Comparison of ENCODE assay signal across 14 mouse cellular contexts in the genomic region with DNA sequence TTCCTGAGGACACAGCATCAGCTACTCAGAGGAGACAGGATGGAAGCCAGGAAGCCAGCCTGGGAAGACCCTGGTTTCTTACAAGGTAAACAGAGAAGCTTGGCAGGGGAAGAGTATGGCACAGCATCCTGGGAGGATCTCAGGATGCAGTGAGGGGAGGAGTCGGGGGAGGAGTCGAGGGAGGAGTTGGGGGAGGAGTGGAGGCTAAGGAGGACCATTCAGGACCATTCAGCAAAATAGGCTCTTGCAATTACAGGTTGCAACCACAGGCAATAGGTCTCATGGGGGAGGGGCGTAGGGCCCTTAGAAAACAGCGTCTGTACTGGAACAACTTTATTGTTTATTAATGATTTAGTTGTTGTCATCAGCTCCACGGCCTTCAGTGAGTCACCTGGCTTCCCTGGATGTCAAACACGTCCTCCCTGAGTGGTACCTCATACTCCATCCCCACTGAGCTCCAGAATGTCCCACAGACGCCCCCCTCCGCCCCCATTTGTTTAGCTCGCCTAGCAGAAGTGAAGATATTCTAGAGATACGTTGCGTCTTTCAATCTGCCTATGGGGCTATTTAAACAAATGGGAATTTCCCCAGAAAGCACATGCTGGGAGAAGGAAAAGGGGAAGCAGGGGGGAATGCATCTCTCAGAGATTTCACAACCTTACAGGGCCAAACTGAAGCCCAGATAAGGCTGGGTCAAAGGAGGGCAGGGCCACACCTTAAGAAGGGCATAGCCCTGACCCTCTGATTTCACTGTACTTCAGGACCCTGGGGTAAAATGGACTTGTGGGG. TPM values are rescaled to one million over a fixed set of nuclear protein-coding genes. Genes with fewer than 3 reads are reported as not detected.
DNase-seq lines count a peak whose midpoint lies in the region; ATAC-seq and TF ChIP-seq lines count a peak whose summit lies in the region.
"Had no signal": no experiment of that assay in that cellular context is flagged by ENCODE, and none has a peak within 500 bp of the region (broad histone marks: within the 10 kb centered on the region; RNA-seq: fewer than 3 reads in every experiment).

No protein-coding gene starts in this region.

- no peak overlapping the region for H3K4me3 ChIP-seq in forebrain, embryonic 10.5 days
- no peak overlapping the region for H3K4me3 ChIP-seq in forebrain, embryonic 15.5 days
- H3K4me3 ChIP-seq in midbrain, embryonic 14.5 days (replicated peaks; ENCODE audit: low read depth, low read length) = no peak overlapping the region
- H3K4me3 ChIP-seq in midbrain, embryonic 11.5 days (ENCODE audit: low read depth, low read length) = no peak overlapping the region
- H3K4me3 ChIP-seq in stomach, postnatal 0 days (ENCODE audit: low read depth, low read length) = no peak overlapping the region
- H3K4me3 ChIP-seq in kidney, embryonic 16.5 days (ENCODE audit: low read length) = no peak overlapping the region
- H3K4me3 ChIP-seq: embryonic facial prominence, embryonic 12.5 days; left cerebral cortex, adult 2 months; neural tube, embryonic 13.5 days had no signal

- TF ChIP-seq EP300 in stomach, postnatal 0 days (optimal IDR thresholded peaks at IDR 0.05) = no peak

- no peaks in the 10 kb centered on the region for H3K9me3 ChIP-seq in forebrain, embryonic 10.5 days
- no peaks in the 10 kb centered on the region for H3K9me3 ChIP-seq in forebrain, embryonic 15.5 days
- no peaks in the 10 kb centered on the region for H3K9me3 ChIP-seq in midbrain, embryonic 14.5 days (ENCODE audit: control insufficient read depth, low read length)
- no peaks in the 10 kb centered on the region for H3K9me3 ChIP-seq in midbrain, embryonic 11.5 days (ENCODE audit: control insufficient read depth, low read length)
- H3K9me3 ChIP-seq in stomach, postnatal 0 days (ENCODE audit: control insufficient read depth, low read length) = no peaks in the 10 kb centered on the region
- H3K9me3 ChIP-seq in kidney, embryonic 16.5 days (ENCODE audit: low read length) = no peaks in the 10 kb centered on the region
- H3K9me3 ChIP-seq: embryonic facial prominence, embryonic 12.5 days; neural tube, embryonic 13.5 days had no signal

- no peaks in the 10 kb centered on the region for H3K36me3 ChIP-seq in forebrain, embryonic 10.5 days (replicated peaks)
- H3K36me3 ChIP-seq in forebrain, embryonic 15.5 days = no peaks in the 10 kb centered on the region
- no peaks in the 10 kb centered on the region for H3K36me3 ChIP-seq in midbrain, embryonic 14.5 days (ENCODE audit: control insufficient read depth, insufficient read depth, low read length)
- no peaks in the 10 kb centered on the region for H3K36me3 ChIP-seq in midbrain, embryonic 11.5 days (ENCODE audit: control insufficient read depth, insufficient read depth, low read length)
- no peaks in the 10 kb centered on the region for H3K36me3 ChIP-seq in stomach, postnatal 0 days (ENCODE audit: control insufficient read depth, insufficient read depth, low read length)
- H3K36me3 ChIP-seq in kidney, embryonic 16.5 days (ENCODE audit: insufficient read depth, low read length) = no peaks in the 10 kb centered on the region
- H3K36me3 ChIP-seq: embryonic facial prominence, embryonic 12.5 days; neural tube, embryonic 13.5 days had no signal

- DNase-seq in forebrain, embryonic 10.5 days (ENCODE audit: extremely low spot score, low spot score) = peak; percentile 44
- peak; percentile 8 for DNase-seq in midbrain, embryonic 14.5 days
- no peak for DNase-seq in midbrain, embryonic 11.5 days (ENCODE audit: low spot score, missing footprints)
- DNase-seq in forelimb bud, embryonic 11.5 days (ENCODE audit: low read depth, low spot score) = peak; percentile 10
- peak; percentile 45 for DNase-seq in stomach, postnatal 0 days (ENCODE audit: low spot score)
- no peak for DNase-seq in kidney, postnatal 10 days
- DNase-seq: adrenal gland, postnatal 10 days; gastrocnemius, postnatal 36 days; lung, embryonic 14.5 days had no signal

- peaks cover 38% of the 10 kb centered on the region for H3K27me3 ChIP-seq in forebrain, embryonic 10.5 days (ENCODE audit: poor library complexity, severe bottlenecking)
- no peaks in the 10 kb centered on the region for H3K27me3 ChIP-seq in forebrain, embryonic 15.5 days
- H3K27me3 ChIP-seq in midbrain, embryonic 14.5 days (ENCODE audit: control insufficient read depth, insufficient read depth, low read length) = no peaks in the 10 kb centered on the region
- no peaks in the 10 kb centered on the region for H3K27me3 ChIP-seq in midbrain, embryonic 11.5 days (ENCODE audit: control insufficient read depth, insufficient read depth, low read length)
- H3K27me3 ChIP-seq in stomach, postnatal 0 days (ENCODE audit: control insufficient read depth, insufficient read depth, low read length) = no peaks in the 10 kb centered on the region
- H3K27me3 ChIP-seq in kidney, embryonic 16.5 days (ENCODE audit: insufficient read depth, low read length) = no peaks in the 10 kb centered on the region

- TF ChIP-seq CTCF in stomach, postnatal 0 days (IDR thresholded peaks at IDR 0.05; ENCODE audit: low read depth) = no peak

- H3K4me2 ChIP-seq in forebrain, embryonic 15.5 days (replicated peaks) = no peak overlapping the region
- H3K4me2 ChIP-seq in midbrain, embryonic 14.5 days (ENCODE audit: low read length) = no peak overlapping the region
- H3K4me2 ChIP-seq in midbrain, embryonic 11.5 days = no peak overlapping the region
- no peak overlapping the region for H3K4me2 ChIP-seq in stomach, postnatal 0 days (replicated peaks; ENCODE audit: low read depth)
- no peak overlapping the region for H3K4me2 ChIP-seq in kidney, embryonic 16.5 days (replicated peaks; ENCODE audit: low read depth, low read length)
- H3K4me2 ChIP-seq: embryonic facial prominence, embryonic 12.5 days; lung, embryonic 14.5 days; neural tube, embryonic 13.5 days had no signal

- H3K27ac ChIP-seq in forebrain, embryonic 10.5 days = peak overlapping the region; percentile 81; the same call in 1 of the 2 replicates
- H3K27ac ChIP-seq in forebrain, embryonic 15.5 days (replicated peaks) = no peak overlapping the region
- H3K27ac ChIP-seq in midbrain, embryonic 14.5 days (replicated peaks; ENCODE audit: low read depth, low read length) = no peak overlapping the region
- no peak overlapping the region for H3K27ac ChIP-seq in midbrain, embryonic 11.5 days (ENCODE audit: low read depth, low read length)
- H3K27ac ChIP-seq in stomach, postnatal 0 days (replicated peaks) = no peak overlapping the region
- no peak overlapping the region for H3K27ac ChIP-seq in kidney, embryonic 16.5 days (ENCODE audit: low read length)
- H3K27ac ChIP-seq: embryonic facial prominence, embryonic 12.5 days; left cerebral cortex, adult 2 months had no signal

- WGBS in forebrain, embryonic 10.5 days = 50% methylated on average over 11 of the region's 11 CpGs
- WGBS in forebrain, embryonic 15.5 days = 53% methylated on average over 11 of the region's 11 CpGs
- WGBS in midbrain, embryonic 14.5 days = 49% methylated on average over 11 of the region's 11 CpGs
- WGBS in midbrain, embryonic 11.5 days = 53% methylated on average over 11 of the region's 11 CpGs
- WGBS in stomach, postnatal 0 days = 51% methylated on average over 11 of the region's 11 CpGs
- 42% methylated on average over 11 of the region's 11 CpGs for WGBS in kidney, embryonic 16.5 days

- H3K4me1 ChIP-seq in forebrain, embryonic 10.5 days = peaks cover 89% of the 10 kb centered on the region
- H3K4me1 ChIP-seq in forebrain, embryonic 15.5 days = peaks cover 48% of the 10 kb centered on the region
- H3K4me1 ChIP-seq in midbrain, embryonic 14.5 days (ENCODE audit: control insufficient read depth, insufficient read depth, low read length) = peaks cover 20% of the 10 kb centered on the region
- H3K4me1 ChIP-seq in midbrain, embryonic 11.5 days (ENCODE audit: control insufficient read depth, insufficient read depth, low read length) = peaks cover 46% of the 10 kb centered on the region
- no peaks in the 10 kb centered on the region; the same call in 1 of the 2 replicates for H3K4me1 ChIP-seq in stomach, postnatal 0 days (replicated peaks; ENCODE audit: control insufficient read depth, insufficient read depth)
- peaks cover 17% of the 10 kb centered on the region for H3K4me1 ChIP-seq in kidney, embryonic 16.5 days (ENCODE audit: insufficient read depth, low read length)

- no peak for ATAC-seq in forebrain, embryonic 15.5 days (replicated peaks)
- no peak for ATAC-seq in midbrain, embryonic 14.5 days (ENCODE audit: low FRiP score, low TSS enrichment)
- no peak for ATAC-seq in midbrain, embryonic 11.5 days (ENCODE audit: low FRiP score)
- ATAC-seq in stomach, postnatal 0 days (ENCODE audit: low FRiP score, low TSS enrichment) = 0 out of 2 replicates have a peak, but pooled peaks have one; percentile 29
- no peak for ATAC-seq in kidney, embryonic 16.5 days (ENCODE audit: low FRiP score, low TSS enrichment)

- H3K9ac ChIP-seq in forebrain, embryonic 15.5 days (replicated peaks) = no peak overlapping the region
- H3K9ac ChIP-seq in midbrain, embryonic 14.5 days (replicated peaks; ENCODE audit: low read length) = no peak overlapping the region
- no peak overlapping the region for H3K9ac ChIP-seq in midbrain, embryonic 11.5 days (ENCODE audit: low read length)
- no peak overlapping the region for H3K9ac ChIP-seq in stomach, postnatal 0 days (ENCODE audit: low read length)
- H3K9ac ChIP-seq in kidney, embryonic 16.5 days (replicated peaks; ENCODE audit: low read length) = no peak overlapping the region
- H3K9ac ChIP-seq: embryonic facial prominence, embryonic 12.5 days; lung, embryonic 14.5 days had no signal

RNA-seq across cellular contexts. Expression of a gene that starts 4.9 kb away (rescaled TPM):
- 12.1 and 15.2 TPM in 2 replicates for polyA plus RNA-seq in forebrain, embryonic 10.5 days (2016; fragmentation: Nextera tagmentation; extraction: Ambion mirVana)
- polyA plus RNA-seq in forebrain, embryonic 15.5 days (2015; fragmentation: Nextera tagmentation; extraction: Ambion mirVana) = 9.9 and 10.2 TPM in 2 replicates
- 13.7 and 19.4 TPM in 2 replicates for polyA plus RNA-seq in midbrain, embryonic 14.5 days (2014; fragmentation: Nextera tagmentation; extraction: Ambion mirVana)
- polyA plus RNA-seq in midbrain, embryonic 11.5 days (2014; fragmentation: Nextera tagmentation; extraction: Ambion mirVana) = 41.2 and 42.6 TPM in 2 replicates
- polyA plus RNA-seq in stomach, postnatal 0 days (2015; fragmentation: Nextera tagmentation; extraction: Ambion mirVana) = 4.1 and 5.6 TPM in 2 replicates
- 6.1 and 6.3 TPM in 2 replicates for polyA plus RNA-seq in kidney, embryonic 16.5 days (2015; fragmentation: Nextera tagmentation; extraction: Ambion mirVana)

RNA-seq across cellular contexts. Expression of a gene that starts 18.5 kb away (rescaled TPM):
- 5.4 and 6.7 TPM in 2 replicates for polyA plus RNA-seq in forebrain, embryonic 10.5 days (2016; fragmentation: Nextera tagmentation; extraction: Ambion mirVana)
- 7.2 and 8.1 TPM in 2 replicates for polyA plus RNA-seq in forebrain, embryonic 15.5 days (2015; fragmentation: Nextera tagmentation; extraction: Ambion mirVana)
- polyA plus RNA-seq in midbrain, embryonic 14.5 days (2014; fragmentation: Nextera tagmentation; extraction: Ambion mirVana) = 4.7 and 7.3 TPM in 2 replicates
- polyA plus RNA-seq in midbrain, embryonic 11.5 days (2014; fragmentation: Nextera tagmentation; extraction: Ambion mirVana) = 6.5 and 6.8 TPM in 2 replicates
- polyA plus RNA-seq in stomach, postnatal 0 days (2015; fragmentation: Nextera tagmentation; extraction: Ambion mirVana) = 31.6 and 37.0 TPM in 2 replicates
- polyA plus RNA-seq in kidney, embryonic 16.5 days (2015; fragmentation: Nextera tagmentation; extraction: Ambion mirVana) = 33.1 and 38.5 TPM in 2 replicates

RNA-seq across cellular contexts. Expression of a gene that starts 40.1 kb away (rescaled TPM):
- polyA plus RNA-seq in forebrain, embryonic 10.5 days (2016; fragmentation: Nextera tagmentation; extraction: Ambion mirVana) = 299 and 311 TPM in 2 replicates
- 218 and 222 TPM in 2 replicates for polyA plus RNA-seq in forebrain, embryonic 15.5 days (2015; fragmentation: Nextera tagmentation; extraction: Ambion mirVana)
- polyA plus RNA-seq in midbrain, embryonic 14.5 days (2014; fragmentation: Nextera tagmentation; extraction: Ambion mirVana) = 163 and 207 TPM in 2 replicates
- polyA plus RNA-seq in midbrain, embryonic 11.5 days (2014; fragmentation: Nextera tagmentation; extraction: Ambion mirVana) = 369 and 397 TPM in 2 replicates
- polyA plus RNA-seq in stomach, postnatal 0 days (2015; fragmentation: Nextera tagmentation; extraction: Ambion mirVana) = 52.4 and 54.4 TPM in 2 replicates
- 192 TPM in 2 replicates for polyA plus RNA-seq in kidney, embryonic 16.5 days (2015; fragmentation: Nextera tagmentation; extraction: Ambion mirVana)

RNA-seq across cellular contexts. Expression of a gene that starts 47.8 kb away (rescaled TPM):
- 0.05 TPM in 2 replicates for polyA plus RNA-seq in forebrain, embryonic 10.5 days (2016; fragmentation: Nextera tagmentation; extraction: Ambion mirVana)
- polyA plus RNA-seq in forebrain, embryonic 15.5 days (2015; fragmentation: Nextera tagmentation; extraction: Ambion mirVana) = 0.36 and 1.4 TPM in 2 replicates
- polyA plus RNA-seq in midbrain, embryonic 14.5 days (2014; fragmentation: Nextera tagmentation; extraction: Ambion mirVana) = 0.07 and 0.14 TPM in 2 replicates
- polyA plus RNA-seq in midbrain, embryonic 11.5 days (2014; fragmentation: Nextera tagmentation; extraction: Ambion mirVana) = 0.08 and 0.10 TPM in 2 replicates
- polyA plus RNA-seq in stomach, postnatal 0 days (2015; fragmentation: Nextera tagmentation; extraction: Ambion mirVana) = 0.05 and 0.08 TPM in 2 replicates
- 11.8 and 12.4 TPM in 2 replicates for polyA plus RNA-seq in kidney, embryonic 16.5 days (2015; fragmentation: Nextera tagmentation; extraction: Ambion mirVana)

Comparison
In these comparisons a context has a peak if more than half of its experiments do, and no peak if none do; other contexts are left out.
1. DNase-seq: peak in forebrain, embryonic 10.5 days (single experiment), midbrain, embryonic 14.5 days (single experiment), forelimb bud, embryonic 11.5 days (single experiment) and stomach, postnatal 0 days (single experiment); none in midbrain, embryonic 11.5 days (single experiment) and kidney, postnatal 10 days (single experiment).